Mouse (Mus musculus): ENCODE results near the gene Rtn4ip1.
"Not testable (repeated sequence)": the region's sequence is repeated elsewhere in the genome, so short reads cannot be mapped to it uniquely, and the experiment has no call there.

Rtn4ip1 gene

DNA sequence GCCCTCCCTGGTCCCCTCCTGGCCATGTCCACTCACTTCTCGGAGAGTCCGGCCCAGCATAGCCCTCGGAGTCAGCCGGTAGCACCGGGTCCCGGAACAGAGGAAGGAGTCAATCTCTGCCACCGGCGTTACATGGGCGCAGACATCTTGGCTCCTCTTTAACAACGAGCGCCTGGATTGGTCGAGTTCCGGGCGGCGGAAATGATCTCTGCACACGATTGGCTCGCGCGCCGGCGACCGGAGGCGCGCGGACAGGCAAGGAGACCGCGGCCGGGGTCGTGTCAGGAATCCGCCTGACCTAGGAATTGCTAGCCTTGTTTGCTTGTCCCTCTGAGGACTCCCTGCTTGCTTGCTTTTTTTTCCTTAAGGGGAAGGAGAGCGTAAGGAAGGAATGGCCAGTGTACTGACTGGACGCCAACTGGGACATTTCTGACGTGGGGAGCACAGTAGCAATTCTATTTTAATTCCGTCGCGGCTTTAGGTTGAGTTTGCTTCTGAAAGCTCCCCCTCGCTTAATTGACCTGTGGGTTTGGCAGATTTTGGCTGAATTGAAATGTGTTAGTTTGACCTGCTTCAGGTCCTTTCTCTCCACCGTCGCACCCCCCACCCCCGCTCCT lies at the start of gene Rtn4ip1, which contains the start of gene Qrsl1:
Gene Rtn4ip1, plus strand, starts transcription at position 230 of the 617 bp plus-strand sequence.
Gene Qrsl1, minus strand, starts transcription at position 168 of the 617 bp plus-strand sequence.
- peak; percentile 91 for DNase-seq (ENCODE audit: low spot score)

DNA sequence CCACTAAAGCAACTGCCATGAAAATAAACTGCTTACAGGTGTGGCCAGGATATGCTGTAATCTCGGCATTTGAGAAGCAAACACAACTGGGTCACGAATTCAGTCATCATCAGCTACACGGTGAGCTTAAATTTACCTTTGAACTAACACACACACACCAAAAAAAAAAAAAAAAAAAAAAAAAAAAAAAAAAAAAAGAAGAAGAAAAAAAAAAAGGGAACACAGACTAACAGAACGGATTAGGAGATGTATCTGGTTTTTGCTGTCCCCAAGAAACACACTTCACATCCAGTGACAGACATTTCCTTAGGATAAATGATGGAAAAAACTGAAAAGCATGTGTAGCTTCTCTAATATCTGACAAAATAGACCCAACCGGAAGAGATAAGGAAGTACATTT lies 49.7 kb upstream of the Rtn4ip1 start:
- no peak for DNase-seq (ENCODE audit: low spot score)

DNA sequence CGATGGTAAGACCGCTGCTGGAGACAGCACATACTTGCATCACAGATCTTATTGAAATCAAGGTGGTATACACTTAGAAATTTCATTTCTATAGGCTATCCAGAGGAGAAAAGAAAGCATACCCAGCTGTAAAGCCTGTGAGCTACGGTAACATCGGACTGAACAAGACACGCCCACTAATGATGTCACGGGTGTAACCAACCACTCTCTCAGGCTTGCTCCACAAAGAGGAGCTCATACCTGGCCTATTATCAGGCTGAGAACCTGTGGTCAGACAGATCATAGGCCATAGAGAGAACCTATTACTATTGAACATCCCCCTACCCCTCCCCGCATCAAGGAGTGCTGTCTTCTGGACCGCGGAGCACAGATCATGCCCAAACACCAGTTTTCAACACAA lies 45.7 kb upstream of the Rtn4ip1 start:
- DNase-seq (ENCODE audit: low spot score) = no peak

DNA sequence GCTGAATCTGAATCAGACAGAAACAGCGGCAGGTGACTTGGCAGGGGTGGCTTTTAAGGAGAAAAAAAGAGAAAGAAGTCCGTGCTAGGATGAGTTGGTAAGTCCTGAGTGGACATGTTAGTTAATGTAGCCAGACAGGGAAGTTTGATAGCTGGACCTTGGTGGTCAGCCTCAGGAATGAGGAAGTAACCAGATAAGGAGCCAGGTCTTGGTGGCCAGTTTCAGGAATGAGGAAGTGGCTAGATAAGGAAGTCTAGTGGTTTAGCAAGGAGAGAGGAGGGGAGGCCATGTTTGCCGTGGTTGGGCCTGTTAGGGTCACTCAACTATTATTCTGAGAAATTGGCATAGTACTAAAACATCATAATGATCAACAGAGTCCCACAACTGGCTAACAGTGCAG lies 45.3 kb upstream of the Rtn4ip1 start:
- no peak for DNase-seq (ENCODE audit: low spot score)

DNA sequence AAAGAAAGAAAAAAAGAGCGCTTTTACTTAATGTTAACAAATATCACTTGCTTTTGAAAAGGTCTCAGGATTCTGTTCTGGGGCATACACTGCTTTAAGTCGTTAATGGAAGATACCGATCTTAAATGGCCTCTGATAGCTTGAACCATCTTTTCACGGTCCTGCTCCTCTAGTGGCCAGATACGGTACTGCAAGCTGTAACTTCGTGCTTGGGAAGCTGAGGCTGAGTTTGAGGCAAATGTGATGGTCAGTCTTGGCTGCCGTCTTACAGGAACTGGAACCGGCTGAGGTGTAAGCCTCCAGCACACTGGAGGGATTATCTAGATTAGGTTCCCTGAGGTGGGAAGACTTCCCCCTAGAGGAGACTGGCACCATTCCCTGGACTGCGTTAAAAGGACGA lies 30.9 kb upstream of the Rtn4ip1 start:
- no peak for DNase-seq (ENCODE audit: low spot score)

DNA sequence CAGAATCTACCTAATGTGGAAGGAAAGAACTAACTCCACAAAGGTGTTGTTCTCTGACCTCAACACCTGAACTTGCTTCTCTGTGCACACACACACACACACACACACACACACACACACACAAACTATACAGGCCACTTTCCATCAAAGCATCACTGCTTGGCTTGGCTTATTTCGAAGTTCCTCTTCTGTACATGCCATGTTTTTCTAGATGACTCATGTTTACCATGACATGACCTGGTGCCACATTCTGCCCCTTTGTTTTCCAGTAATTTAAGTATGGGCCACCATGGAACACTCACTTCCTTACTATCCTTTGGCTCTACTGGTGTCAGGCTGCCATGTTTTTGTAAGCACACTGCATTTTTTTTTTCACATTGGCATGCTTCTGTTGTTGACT lies 30.1 kb upstream of the Rtn4ip1 start:
- DNase-seq (ENCODE audit: low spot score) = no peak

DNA sequence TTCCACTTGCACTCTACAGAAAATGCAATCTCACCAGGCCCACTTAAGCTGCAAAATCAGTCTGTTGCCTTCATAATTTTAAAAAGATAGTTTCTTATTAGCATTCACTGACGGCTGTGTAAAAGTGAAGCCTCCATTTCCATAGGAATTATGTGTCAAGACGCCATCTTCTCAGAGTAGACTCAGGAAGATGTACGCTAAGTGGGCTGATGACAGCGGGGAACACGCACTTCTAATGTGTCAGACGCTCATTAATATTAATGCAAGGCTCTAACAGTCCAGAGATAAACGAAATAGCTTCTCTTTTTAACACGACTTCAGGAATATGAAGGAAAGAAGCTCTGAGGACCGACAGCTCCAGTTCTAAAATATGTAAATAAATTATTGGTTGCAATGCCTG lies 13.9 kb upstream of the Rtn4ip1 start:
- no peak for DNase-seq (ENCODE audit: low spot score)

DNA sequence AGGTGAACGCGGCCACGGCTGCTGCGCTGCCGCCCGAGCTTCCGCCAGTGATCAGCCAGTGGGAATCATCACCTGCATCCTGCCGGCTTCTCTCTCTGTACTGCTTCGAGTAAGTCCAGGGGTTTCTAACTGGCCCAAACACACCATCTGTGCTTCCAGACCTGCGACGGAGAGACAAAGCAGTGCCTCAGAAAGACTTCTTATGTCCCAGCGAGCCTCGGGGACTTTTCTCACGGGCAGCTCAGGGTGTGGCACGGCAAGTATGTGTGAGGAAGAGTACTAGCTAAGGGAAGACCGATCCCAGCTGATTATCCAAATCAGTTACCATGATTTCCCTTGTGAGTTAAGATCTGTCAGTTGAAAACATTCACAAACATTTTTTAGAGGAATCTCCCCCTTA lies 12.6 kb upstream of the Rtn4ip1 start:
- DNase-seq (ENCODE audit: low spot score) = no peak

DNA sequence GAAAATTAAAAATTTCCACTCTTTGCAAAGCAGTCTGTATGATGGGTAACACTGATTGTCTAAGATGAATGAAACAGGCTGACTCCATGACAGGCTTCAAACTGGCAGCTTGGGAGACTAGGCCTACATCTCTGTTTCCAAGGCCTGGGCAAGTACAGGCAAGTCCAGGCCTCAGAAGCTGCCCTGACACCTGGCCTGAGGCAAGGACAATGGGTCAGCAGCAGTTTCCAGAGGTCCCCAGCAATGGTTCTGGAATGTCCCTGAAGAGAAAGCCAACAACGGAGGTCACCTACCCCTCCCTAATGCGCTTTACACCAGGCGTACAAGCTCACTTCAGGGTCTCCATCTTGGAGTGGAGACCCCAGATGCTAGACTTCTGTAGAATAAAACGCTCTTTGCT lies 8.6 kb upstream of the Rtn4ip1 start:
- DNase-seq (ENCODE audit: low spot score) = no peak

DNA sequence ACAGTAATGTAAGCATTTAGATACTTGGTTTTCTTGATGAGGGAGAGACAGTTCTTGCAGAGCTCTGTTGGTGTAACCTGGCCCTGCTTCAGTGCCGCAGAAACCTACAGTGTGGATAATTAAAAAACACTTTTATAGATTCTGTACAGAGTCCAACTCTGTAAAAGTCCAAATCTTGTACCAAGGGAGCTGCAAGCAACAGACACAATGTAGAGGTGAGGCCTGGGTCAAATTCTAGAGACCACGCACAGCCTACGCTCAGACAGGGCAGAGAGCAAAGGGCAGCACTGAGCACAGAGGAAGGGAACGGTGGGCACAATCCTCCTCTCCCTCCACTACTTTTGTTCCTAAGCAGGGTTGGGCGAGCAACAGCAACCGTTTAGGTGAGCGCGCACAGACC lies 5.5 kb upstream of the Rtn4ip1 start:
- DNase-seq (ENCODE audit: low spot score) = no peak

DNA sequence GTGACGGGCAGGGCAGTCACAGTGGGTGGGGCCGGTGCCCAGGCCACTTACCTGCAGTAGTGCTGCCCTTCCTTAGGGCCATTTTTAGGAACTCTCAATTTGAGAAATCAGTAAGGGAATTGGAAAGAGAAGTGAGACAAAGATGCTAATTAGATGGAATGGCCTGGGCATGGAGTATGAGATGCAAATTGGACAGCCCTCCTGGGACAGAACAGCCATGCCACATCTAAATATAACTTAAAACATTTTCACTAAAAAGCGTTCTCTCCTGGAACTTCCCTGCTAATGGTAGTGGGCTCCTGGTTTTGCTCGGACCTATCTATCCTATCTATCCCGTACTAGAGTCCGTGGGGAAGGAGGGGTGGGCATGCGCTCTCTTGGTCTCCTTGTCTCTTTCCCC lies 3.3 kb upstream of the Rtn4ip1 start:
- DNase-seq (ENCODE audit: low spot score) = no peak

DNA sequence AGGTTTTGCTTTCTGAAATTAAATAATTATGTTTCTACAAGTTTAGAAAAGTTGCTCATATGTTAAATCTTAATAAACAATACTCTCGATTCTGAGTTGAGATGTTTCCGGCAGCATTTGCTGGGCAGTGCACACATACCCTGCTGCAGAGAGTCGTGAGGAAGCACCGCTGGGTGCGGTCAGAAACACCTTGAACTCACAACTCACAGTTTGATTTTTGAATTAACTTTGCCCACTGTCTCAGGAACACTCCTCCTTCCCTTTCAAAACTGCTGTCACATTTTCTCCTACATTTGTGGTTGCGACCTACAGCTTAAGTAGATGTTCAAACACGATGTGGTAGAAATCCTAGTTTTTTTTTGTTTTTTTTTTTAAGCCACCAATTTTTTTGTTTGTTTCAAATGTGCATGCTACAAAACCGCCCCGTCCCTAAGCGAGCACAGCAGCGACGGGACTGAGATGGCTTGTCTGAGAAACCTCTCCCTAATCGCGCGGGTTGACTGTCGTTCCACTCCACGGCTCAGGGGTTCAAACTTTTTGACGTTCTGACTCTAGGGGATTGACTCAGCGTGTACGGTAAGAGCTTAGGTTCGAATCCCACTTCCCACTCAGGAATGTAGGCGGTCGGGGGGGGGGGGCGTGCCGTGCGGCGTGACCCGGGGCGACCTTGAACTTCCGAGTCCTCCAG lies 580 bp upstream of the Rtn4ip1 start:
- DNase-seq (ENCODE audit: low spot score) = no peak

DNA sequence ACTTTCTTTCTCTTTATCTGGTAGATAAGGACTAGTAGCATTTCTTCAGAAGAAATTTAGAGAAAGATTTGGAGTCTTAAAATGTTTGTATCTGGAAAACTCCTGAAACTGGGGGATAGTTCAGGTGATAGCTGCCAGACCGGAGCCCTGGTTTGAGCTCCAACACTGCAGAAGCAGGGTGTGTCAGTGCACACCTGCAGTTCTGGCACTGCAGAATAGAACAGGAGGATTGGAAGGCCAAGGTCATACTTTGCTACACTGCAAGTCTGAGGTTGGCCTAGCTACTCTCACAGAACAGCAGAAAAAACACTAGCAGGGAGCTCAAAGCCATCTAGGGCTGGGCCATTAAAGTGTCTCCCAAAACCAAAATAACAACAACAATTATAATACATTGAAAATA lies 3.0 kb downstream of the Rtn4ip1 start:
- DNase-seq (ENCODE audit: low spot score) = no peak

DNA sequence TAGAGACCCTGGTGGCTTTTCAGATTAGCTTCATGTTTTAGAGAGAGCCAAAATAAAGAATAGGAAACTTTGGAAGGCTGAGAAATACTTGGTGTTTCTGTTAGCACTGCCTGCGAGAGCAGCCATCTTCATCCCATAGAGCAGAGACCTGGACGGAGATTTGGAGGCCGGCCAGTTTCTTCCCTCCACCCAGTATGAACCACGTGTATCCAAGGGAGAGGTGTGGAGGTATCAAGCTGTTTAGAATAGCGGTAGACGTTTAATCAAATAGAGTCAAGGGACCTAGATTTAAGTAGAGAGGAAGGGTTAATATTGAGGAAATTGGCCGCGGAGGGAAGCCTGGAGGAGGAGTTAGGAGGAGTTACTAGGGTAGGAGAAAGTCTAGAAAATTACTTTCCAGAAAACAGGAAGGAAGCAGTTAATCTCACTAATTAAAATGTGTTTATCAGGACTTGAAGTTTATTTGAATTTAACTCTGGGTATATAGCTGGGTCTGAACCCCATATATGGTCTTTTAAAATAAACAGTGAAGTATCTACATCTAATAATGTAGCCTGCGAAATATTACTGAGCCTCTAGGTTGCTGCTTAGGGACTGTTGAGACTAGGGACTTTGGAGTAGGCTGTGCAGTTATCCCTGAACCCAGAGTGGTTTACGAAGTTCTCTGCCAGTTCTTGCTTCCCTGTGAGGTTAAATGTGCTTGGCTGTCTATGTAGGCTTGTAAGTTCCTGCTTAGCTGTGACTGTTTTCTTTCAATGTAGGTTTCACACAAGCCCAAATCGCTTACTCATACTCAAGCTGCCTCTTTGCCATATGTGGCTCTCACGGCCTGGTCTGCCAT lies 8.6 kb downstream of the Rtn4ip1 start:
- DNase-seq (ENCODE audit: low spot score) = no peak

DNA sequence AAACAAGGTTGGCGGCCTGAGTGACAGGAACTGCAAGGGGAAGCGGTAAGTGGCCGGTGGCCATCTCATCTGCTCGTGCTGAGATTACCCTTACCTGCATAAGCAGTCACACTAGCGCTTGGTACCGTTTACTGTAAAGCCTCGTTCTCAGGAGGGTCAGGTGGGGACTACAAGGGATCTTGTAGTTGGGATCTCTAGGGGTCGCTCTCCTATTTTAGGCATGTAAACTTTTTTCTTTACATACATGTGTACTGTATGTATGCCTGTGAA lies 9.2 kb downstream of the Rtn4ip1 start:
- DNase-seq (ENCODE audit: low spot score) = no peak

DNA sequence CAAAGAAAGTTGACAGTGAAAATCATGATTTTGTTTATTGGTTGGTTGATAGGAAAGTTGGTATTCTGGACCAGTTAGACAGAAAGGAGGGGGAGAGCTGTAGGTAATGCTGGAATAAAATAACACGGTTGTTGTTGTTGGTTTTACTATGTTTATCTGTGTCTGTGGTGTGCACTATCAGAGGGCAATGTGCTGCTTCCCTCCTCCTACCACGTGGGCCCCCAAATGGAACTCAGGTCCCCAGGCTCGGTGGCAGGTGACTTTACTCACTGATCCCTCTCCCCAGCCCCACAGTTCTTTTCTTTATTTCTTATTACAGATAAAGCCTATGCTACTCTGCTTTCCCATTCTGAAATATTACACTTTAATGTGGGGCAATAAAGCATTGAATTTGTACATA lies 10.6 kb downstream of the Rtn4ip1 start:
- no peak for DNase-seq (ENCODE audit: low spot score)

DNA sequence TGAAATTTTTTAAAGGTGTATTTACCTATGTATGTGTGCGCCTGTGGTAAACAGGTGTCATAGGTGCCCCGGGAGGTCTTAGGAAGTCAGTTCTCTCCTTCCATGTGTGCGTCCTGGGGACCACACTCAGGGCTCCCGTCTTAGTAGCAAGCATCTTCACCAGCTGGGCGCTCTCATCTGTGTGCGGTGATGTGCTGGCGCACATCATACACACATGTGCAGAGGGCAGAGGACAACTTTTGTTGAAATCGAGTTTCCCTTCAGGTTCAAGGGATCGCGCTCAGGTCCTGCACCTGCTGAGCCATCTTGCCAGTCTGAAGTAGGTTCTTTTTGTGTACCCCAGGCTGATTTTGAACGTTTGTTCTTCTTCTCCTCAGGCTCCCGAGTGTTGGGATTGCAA lies 14.6 kb downstream of the Rtn4ip1 start:
- DNase-seq (ENCODE audit: low spot score) = no peak

DNA sequence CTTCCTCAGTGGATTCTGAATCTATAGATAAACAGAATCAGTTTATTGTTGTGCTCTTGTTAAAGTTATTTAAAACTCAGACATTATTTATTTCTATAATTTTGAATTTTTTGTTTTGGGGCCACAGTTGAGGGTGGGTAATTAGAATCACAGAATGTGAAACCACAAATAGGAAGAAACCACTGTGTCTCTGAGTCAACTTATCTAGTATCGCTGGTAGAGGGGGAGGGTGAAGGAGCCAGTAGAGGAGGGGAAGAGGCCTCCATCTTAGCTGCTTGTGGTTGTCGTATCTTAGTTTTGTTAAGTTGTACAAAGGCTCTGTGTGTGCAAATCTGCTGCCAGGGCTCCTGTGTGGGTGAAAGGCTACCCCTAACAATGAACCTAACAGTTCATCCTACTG lies 15.1 kb downstream of the Rtn4ip1 start:
- DNase-seq (ENCODE audit: low spot score) = no peak

DNA sequence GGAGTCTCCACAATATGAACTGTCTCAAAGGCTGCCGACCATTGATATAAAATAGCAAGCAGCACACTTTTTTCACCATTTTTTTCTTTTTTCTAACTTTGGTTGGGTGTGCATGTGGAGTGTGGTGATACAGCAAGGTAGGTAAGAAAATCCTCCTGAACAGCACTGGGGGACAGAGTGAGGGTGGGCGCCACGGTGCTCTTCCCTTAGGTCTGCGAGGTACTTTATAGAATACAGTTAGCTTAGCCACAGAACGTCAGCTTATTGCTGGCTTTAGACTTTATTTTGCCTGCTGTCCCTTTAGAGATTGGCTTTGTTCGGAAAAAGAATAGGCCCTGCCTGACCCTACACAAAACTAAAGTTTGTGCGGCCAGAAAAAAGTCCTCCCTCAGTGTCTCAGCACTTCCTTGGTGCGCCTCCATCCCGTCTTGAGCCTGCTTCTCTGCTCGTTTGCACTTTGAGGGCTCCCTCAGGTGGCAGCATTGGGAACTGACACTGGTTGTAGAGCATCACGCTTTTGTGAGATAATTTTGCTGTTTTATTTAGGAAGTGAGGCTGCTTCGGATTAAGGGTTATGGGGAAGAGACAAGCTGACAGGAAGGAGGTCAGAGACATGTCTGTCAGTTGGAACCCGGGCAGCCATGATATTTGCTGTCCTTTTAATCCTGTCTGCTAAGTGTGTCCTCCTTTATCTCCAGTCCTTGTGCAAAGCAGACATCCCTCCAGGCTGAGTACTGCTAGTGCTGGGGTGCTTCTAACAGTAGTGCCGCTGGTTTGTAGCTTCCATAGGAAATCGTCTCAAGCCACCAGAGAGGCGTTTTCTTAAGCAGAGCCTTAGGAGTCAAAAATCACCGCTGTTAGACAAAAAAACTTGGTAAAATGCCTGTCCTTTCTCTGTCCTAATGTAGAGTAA lies 17.3 kb downstream of the Rtn4ip1 start:
- peak; percentile 39 for DNase-seq (ENCODE audit: low spot score)

DNA sequence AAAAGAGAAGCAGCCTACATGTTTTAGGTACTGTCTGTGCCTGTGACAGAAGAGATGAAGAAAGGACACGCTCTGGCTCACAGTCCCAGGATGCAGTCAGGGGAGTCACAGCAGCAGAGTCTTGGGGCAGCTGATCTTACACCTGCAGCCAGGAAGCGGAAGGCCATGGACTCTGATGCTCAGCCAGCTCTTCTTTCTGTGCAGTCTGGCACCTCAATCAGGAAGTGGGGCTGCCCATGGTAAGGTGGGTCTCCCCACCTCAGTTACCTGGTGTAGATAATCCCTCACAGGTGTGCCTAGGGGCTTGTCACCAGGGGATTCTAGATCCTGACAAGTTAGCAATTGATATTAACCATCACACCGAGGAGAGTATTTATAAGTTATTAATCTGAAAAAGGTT lies 21.5 kb downstream of the Rtn4ip1 start:
- no peak for DNase-seq (ENCODE audit: low spot score)

DNA sequence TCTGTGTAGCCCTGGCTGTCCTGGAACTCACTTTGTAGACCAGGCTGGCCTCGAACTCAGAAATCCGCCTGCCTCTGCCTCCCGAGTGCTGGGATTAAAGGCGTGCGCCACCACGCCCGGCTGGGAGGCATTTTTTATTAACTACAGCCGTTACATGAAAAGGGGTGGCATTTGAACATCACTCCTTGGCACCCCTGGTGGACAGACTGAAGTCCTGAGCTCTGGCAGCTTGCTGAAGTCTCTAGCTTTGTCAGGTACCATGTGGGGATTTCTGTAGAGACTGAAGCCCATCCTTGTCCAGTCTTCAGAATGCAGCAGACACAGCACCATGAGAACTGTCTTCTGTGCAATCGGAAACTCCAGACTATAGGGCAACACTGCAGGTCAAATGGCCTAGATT lies 24.2 kb downstream of the Rtn4ip1 start:
- DNase-seq (ENCODE audit: low spot score) = not testable (repeated sequence)

DNA sequence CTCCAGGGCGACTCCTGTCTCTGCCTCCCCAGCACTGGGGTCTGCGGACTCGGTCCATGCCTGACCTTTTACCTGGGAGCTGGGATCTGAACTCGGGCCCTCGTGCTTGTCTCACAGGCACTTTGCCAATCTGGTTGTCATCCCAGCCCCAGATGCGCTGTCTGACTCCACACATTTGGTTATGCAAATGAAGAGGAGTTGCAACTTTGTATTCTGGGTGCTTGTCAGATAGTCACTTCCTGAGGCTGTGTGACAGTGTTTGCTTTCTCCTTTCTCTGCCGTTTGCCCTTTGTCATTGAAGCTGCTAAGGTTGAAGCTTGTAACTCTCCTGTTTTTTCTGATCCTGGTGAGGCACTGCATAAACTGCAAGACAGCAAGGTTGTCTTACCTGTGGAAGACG lies 26.1 kb downstream of the Rtn4ip1 start:
- no peak for DNase-seq (ENCODE audit: low spot score)
